Mouse (Mus musculus) embryonic facial prominence, embryonic 11.5 days (tissue): ENCODE data around the gene Nsl1. TPM values are rescaled to one million over a fixed set of nuclear protein-coding genes. Genes with fewer than 3 reads are reported as not detected.

Experiments used
- ATAC-seq: fragments of 200-750 bp; cut with Nextera tagmentation; replicated peaks from 2 replicates; pipeline ENCODE4 v1.8.0; 2017; ENCODE audit warnings: low read depth; ENCODE audit not compliant: insufficient number of reproducible peaks, low FRiP score, low TSS enrichment
- DNase-seq: peaks from one replicate; pipeline ENCODE4 v3.0.0-alpha.2; 2015; ENCODE audit warnings: low spot score
- H3K27ac ChIP-seq: fragments of 300-500 bp; sonication (generic); replicated peaks from 2 replicates; pipeline ENCODE4 v1.5.1; 2014; ENCODE audit warnings: mild to moderate bottlenecking, low read depth, low read length, control low read depth
- H3K27me3 ChIP-seq: fragments of 300-500 bp; sonication (generic); 2 replicates; pipeline ENCODE4 v1.6.1; 2014; ENCODE audit warnings: mild to moderate bottlenecking, low read length, moderate library complexity, mixed read lengths; ENCODE audit not compliant: control insufficient read depth, insufficient read depth
- H3K36me3 ChIP-seq: fragments of 300-500 bp; sonication (generic); replicated peaks from 2 replicates; pipeline ENCODE4 v1.6.1; 2014; ENCODE audit warnings: low read depth, mild to moderate bottlenecking, low read length, moderate library complexity, mixed read lengths; ENCODE audit not compliant: control insufficient read depth, insufficient read depth
- H3K4me1 ChIP-seq: fragments of 300-500 bp; sonication (generic); 2 replicates; pipeline ENCODE4 v1.6.1; 2014; ENCODE audit warnings: low read length, mixed read lengths; ENCODE audit not compliant: control insufficient read depth, insufficient read depth
- H3K4me2 ChIP-seq: fragments of 300-500 bp; sonication (generic); 2 replicates; pipeline ENCODE4 v1.6.1; 2014; ENCODE audit warnings: low read depth, mild to moderate bottlenecking, control low read depth, low read length, moderate library complexity
- H3K4me3 ChIP-seq: fragments of 300-500 bp; sonication (generic); 2 replicates; pipeline ENCODE4 v1.5.1; 2014; ENCODE audit warnings: low read depth, low read length, control low read depth
- H3K9ac ChIP-seq: fragments of 300-500 bp; sonication (generic); replicated peaks from 2 replicates; pipeline ENCODE4 v1.6.1; 2014; ENCODE audit warnings: mild to moderate bottlenecking, control low read depth, low read length
- H3K9me3 ChIP-seq: fragments of 300-500 bp; sonication (generic); replicated peaks from 2 replicates; pipeline ENCODE4 v1.6.1; 2016; ENCODE audit warnings: mild to moderate bottlenecking, low read length, inconsistent platforms, mixed read lengths; ENCODE audit not compliant: control insufficient read depth
- WGBS: fragments of 180-500 bp; shearing (Covaris S2); extraction: QIAGEN DNeasy Blood & Tissue Kit; methylation state at CpG from one replicate; pipeline ENCODE4 v1.1.7; 2014; 5-methylcytosine and 5-hydroxymethylcytosine counted together
- polyA plus RNA-seq: library from polyadenylated mRNA; unstranded; fragments of >200 nt; fragmentation: Nextera tagmentation; extraction: Ambion mirVana; gene quantifications from 2 replicates; pipeline ENCODE4 v1.2.1, GENCODE M21; 2014

Nsl1 gene
- polyA plus RNA-seq, 1 experiment from 2014 or later, result 23.4 TPM

GRCm38 (mm10) chr1:191072329-191072913, 9.6 kb downstream of the Nsl1 start:
- no peak overlapping the region for H3K9ac ChIP-seq
- 92% methylated on average over 16 of the region's 16 CpGs for WGBS
- no peaks in the 10 kb centered on the region for H3K27me3 ChIP-seq
- no peak for ATAC-seq
- H3K4me1 ChIP-seq, result no peaks in the 10 kb centered on the region
- H3K9me3 ChIP-seq, result no peaks in the 10 kb centered on the region
- H3K4me2 ChIP-seq, result no peak overlapping the region
- H3K36me3 ChIP-seq, result peaks cover 4% of the 10 kb centered on the region
- no peak for DNase-seq
- no peak overlapping the region for H3K27ac ChIP-seq
- H3K4me3 ChIP-seq, result no peak overlapping the region

GRCm38 (mm10) chr1:191073001-191073400, 10.2 kb downstream of the Nsl1 start:
- Histone ChIP-seq H3K36me3 (peaks cover 4% of the 10 kb centered on the region), H3K9me3 (no peaks in the 10 kb centered on the region), H3K9ac (no peak overlapping the region), H3K4me3 (no peak overlapping the region), H3K4me1 (no peaks in the 10 kb centered on the region), H3K27me3 (no peaks in the 10 kb centered on the region), H3K27ac (no peak overlapping the region), H3K4me2 (no peak overlapping the region)
- WGBS, result 91% methylated on average over 6 of the region's 6 CpGs
- DNase-seq, result no peak
- no peak for ATAC-seq

GRCm38 (mm10) chr1:191073486-191073885, 10.7 kb downstream of the Nsl1 start:
- 90% methylated on average over 4 of the region's 4 CpGs for WGBS
- DNase-seq (no peak), ATAC-seq (no peak)
- no peaks in the 10 kb centered on the region for H3K27me3 ChIP-seq
- H3K4me3 ChIP-seq, result no peak overlapping the region
- H3K4me2 ChIP-seq, result no peak overlapping the region
- no peak overlapping the region for H3K27ac ChIP-seq
- no peaks in the 10 kb centered on the region for H3K9me3 ChIP-seq
- peaks cover 4% of the 10 kb centered on the region for H3K36me3 ChIP-seq
- H3K9ac ChIP-seq, result no peak overlapping the region
- no peaks in the 10 kb centered on the region for H3K4me1 ChIP-seq

- Histone ChIP-seq H3K27me3 (no peaks in the 10 kb centered on the region), H3K4me3 (no peak overlapping the region), H3K9me3 (no peaks in the 10 kb centered on the region), H3K4me2 (no peak overlapping the region), H3K27ac (no peak overlapping the region), H3K36me3 (peaks cover 4% of the 10 kb centered on the region), H3K9ac (no peak overlapping the region), H3K4me1 (no peaks in the 10 kb centered on the region)
- DNase-seq, result peak; percentile 77
- 67% methylated on average over 10 of the region's 10 CpGs for WGBS
- ATAC-seq, result no peak
These were observed 12.5 kb downstream of the Nsl1 start for GRCm38 (mm10) chr1:191075199-191075883.

GRCm38 (mm10) chr1:191083230-191083629, 20.4 kb downstream of the Nsl1 start:
- no peak overlapping the region for H3K4me2 ChIP-seq

GRCm38 (mm10) chr1:191084951-191085559, 22.2 kb downstream of the Nsl1 start:
- Histone ChIP-seq H3K4me1 (no peaks in the 10 kb centered on the region), H3K4me3 (no peak overlapping the region), H3K4me2 (no peak overlapping the region), H3K9me3 (no peaks in the 10 kb centered on the region), H3K27ac (no peak overlapping the region), H3K27me3 (no peaks in the 10 kb centered on the region), H3K9ac (no peak overlapping the region), H3K36me3 (peaks cover 2% of the 10 kb centered on the region; the same call in 1 of the 2 replicates)
- peak; percentile 67 for DNase-seq
- 71% methylated on average over 5 of the region's 5 CpGs for WGBS
- ATAC-seq, result no peak

More at GRCm38 (mm10) chr1:191083230-191083629, 20.4 kb downstream of the Nsl1 start:
- Histone ChIP-seq H3K36me3 (peaks cover 2% of the 10 kb centered on the region; the same call in 1 of the 2 replicates), H3K9me3 (no peaks in the 10 kb centered on the region), H3K4me3 (no peak overlapping the region), H3K9ac (no peak overlapping the region), H3K27me3 (no peaks in the 10 kb centered on the region), H3K4me1 (no peaks in the 10 kb centered on the region), H3K27ac (no peak overlapping the region)
- WGBS, result 95% methylated on average over 8 of the region's 8 CpGs
- ATAC-seq (no peak), DNase-seq (no peak)

- no peak overlapping the region for H3K9ac ChIP-seq
- peaks cover 2% of the 10 kb centered on the region; the same call in 1 of the 2 replicates for H3K36me3 ChIP-seq
- no peak for ATAC-seq
- H3K27ac ChIP-seq, result no peak overlapping the region
- H3K4me3 ChIP-seq, result no peak overlapping the region
- DNase-seq, result no peak
- H3K4me2 ChIP-seq, result no peak overlapping the region
- H3K27me3 ChIP-seq, result no peaks in the 10 kb centered on the region
- WGBS, result 83% methylated on average over 12 of the region's 12 CpGs
- H3K9me3 ChIP-seq, result no peaks in the 10 kb centered on the region
- no peaks in the 10 kb centered on the region for H3K4me1 ChIP-seq
These were observed 22.8 kb downstream of the Nsl1 start for GRCm38 (mm10) chr1:191085597-191085996.

GRCm38 (mm10) chr1:191086304-191086878, 23.6 kb downstream of the Nsl1 start:
- no peak overlapping the region for H3K4me3 ChIP-seq
- no peak overlapping the region for H3K27ac ChIP-seq
- H3K9me3 ChIP-seq, result no peaks in the 10 kb centered on the region
- WGBS, result 84% methylated on average over 7 of the region's 7 CpGs
- H3K27me3 ChIP-seq, result no peaks in the 10 kb centered on the region
- H3K4me1 ChIP-seq, result no peaks in the 10 kb centered on the region
- no peak overlapping the region for H3K4me2 ChIP-seq
- 0 out of 2 replicates have a peak, but pooled peaks cover 2% of the 10 kb centered on the region for H3K36me3 ChIP-seq
- ATAC-seq (no peak), DNase-seq (no peak)
- peak overlapping the region; percentile 18; the same call in 1 of the 2 replicates for H3K9ac ChIP-seq
